Mouse (Mus musculus): ENCODE data around the gene Ppie. TPM values are rescaled to one million over a fixed set of nuclear protein-coding genes. Genes with fewer than 3 reads are reported as not detected.
"Not testable (repeated sequence)": the region's sequence is repeated elsewhere in the genome, so short reads cannot be mapped to it uniquely, and the experiment has no call there.

Gene Ppie
- polyA plus RNA-seq, 1 experiment, result 10.7 TPM

GRCm38 (mm10) chr4:123116011-123116410 is 23.7 kb downstream of the Ppie start, which contains the start of gene Oxct2b:
Gene Oxct2b (plus strand): TSS chr4:123116266.
- Histone ChIP-seq H3K4me3 (ENCODE audit: low read depth, low read length) (no peak within 1 kb of the TSS), H3K36me3 (ENCODE audit: control insufficient read depth, insufficient read depth, low read length) (no peaks in the 10 kb centered on the region), H3K4me1 (ENCODE audit: control insufficient read depth, insufficient read depth, insufficient read length, low read length) (no peaks in the 10 kb centered on the region), H3K27ac (ENCODE audit: insufficient read depth, low read depth, low read length) (no peak within 1 kb of the TSS), H3K27me3 (ENCODE audit: control insufficient read depth, insufficient read depth, low read length) (peaks cover 8% of the 10 kb centered on the region)
- 16% methylated on average over 22 of the region's 22 CpGs for WGBS
- TF ChIP-seq CTCF (IDR thresholded peaks at IDR 0.05; ENCODE audit: extremely low read depth, insufficient read length, insufficient replicate concordance, low read depth, low read length) (no peak), POLR2A (IDR thresholded peaks at IDR 0.05; ENCODE audit: low read depth, low read length) (no peak)

- 94% methylated on average over 4 of the region's 4 CpGs for WGBS
- H3K27me3 ChIP-seq (ENCODE audit: control insufficient read depth, insufficient read depth, low read length); H3K27ac ChIP-seq (ENCODE audit: insufficient read depth, low read depth, low read length); H3K36me3 ChIP-seq (ENCODE audit: control insufficient read depth, insufficient read depth, low read length); H3K4me1 ChIP-seq (ENCODE audit: control insufficient read depth, insufficient read depth, insufficient read length, low read length); H3K4me3 ChIP-seq (ENCODE audit: low read depth, low read length): not testable (repeated sequence)
Observed at GRCm38 (mm10) chr4:123114651-123115050, 25.1 kb downstream of the Ppie start.

- Histone ChIP-seq H3K36me3 (ENCODE audit: control insufficient read depth, insufficient read depth, low read length) (no peaks in the 10 kb centered on the region), H3K27me3 (ENCODE audit: control insufficient read depth, insufficient read depth, low read length) (peaks cover 8% of the 10 kb centered on the region), H3K4me3 (ENCODE audit: low read depth, low read length) (no peak overlapping the region), H3K27ac (ENCODE audit: insufficient read depth, low read depth, low read length) (no peak overlapping the region), H3K4me1 (ENCODE audit: control insufficient read depth, insufficient read depth, insufficient read length, low read length) (no peaks in the 10 kb centered on the region)
- TF ChIP-seq POLR2A (IDR thresholded peaks at IDR 0.05; ENCODE audit: low read depth, low read length) (no peak), CTCF (IDR thresholded peaks at IDR 0.05; ENCODE audit: extremely low read depth, insufficient read length, insufficient replicate concordance, low read depth, low read length) (no peak)
- 62% methylated on average over 8 of the region's 8 CpGs for WGBS
Observed at GRCm38 (mm10) chr4:123112216-123112764, 27.5 kb downstream of the Ppie start.

- H3K36me3 ChIP-seq (ENCODE audit: control insufficient read depth, insufficient read depth, low read length); H3K27ac ChIP-seq (ENCODE audit: insufficient read depth, low read depth, low read length); H3K27me3 ChIP-seq (ENCODE audit: control insufficient read depth, insufficient read depth, low read length); H3K4me3 ChIP-seq (ENCODE audit: low read depth, low read length); H3K4me1 ChIP-seq (ENCODE audit: control insufficient read depth, insufficient read depth, insufficient read length, low read length): not testable (repeated sequence)
- 67% methylated on average over 10 of the region's 10 CpGs for WGBS
Observed at GRCm38 (mm10) chr4:123111275-123111983, 28.3 kb downstream of the Ppie start.

GRCm38 (mm10) chr4:123110751-123111150 is 29.0 kb downstream of the Ppie start:
- H3K27me3 ChIP-seq (ENCODE audit: control insufficient read depth, insufficient read depth, low read length), result 0 out of 2 replicates have a peak, but pooled peaks cover 2% of the 10 kb centered on the region
- WGBS, result 86% methylated on average over 4 of the region's 4 CpGs
- no peaks in the 10 kb centered on the region for H3K4me1 ChIP-seq (ENCODE audit: control insufficient read depth, insufficient read depth, insufficient read length, low read length)
- no peak overlapping the region for H3K27ac ChIP-seq (ENCODE audit: insufficient read depth, low read depth, low read length)
- H3K4me3 ChIP-seq (ENCODE audit: low read depth, low read length), result no peak overlapping the region
- H3K36me3 ChIP-seq (ENCODE audit: control insufficient read depth, insufficient read depth, low read length), result no peaks in the 10 kb centered on the region
- TF ChIP-seq CTCF (IDR thresholded peaks at IDR 0.05; ENCODE audit: extremely low read depth, insufficient read length, insufficient replicate concordance, low read depth, low read length), result no peak
- no peak for TF ChIP-seq POLR2A (IDR thresholded peaks at IDR 0.05; ENCODE audit: low read depth, low read length)

- Histone ChIP-seq H3K4me3 (ENCODE audit: low read depth, low read length) (no peak overlapping the region), H3K36me3 (ENCODE audit: control insufficient read depth, insufficient read depth, low read length) (no peaks in the 10 kb centered on the region), H3K27me3 (ENCODE audit: control insufficient read depth, insufficient read depth, low read length) (peaks cover 15% of the 10 kb centered on the region), H3K27ac (ENCODE audit: insufficient read depth, low read depth, low read length) (no peak overlapping the region), H3K4me1 (ENCODE audit: control insufficient read depth, insufficient read depth, insufficient read length, low read length) (peaks cover 12% of the 10 kb centered on the region)
- 90% methylated on average over 5 of the region's 5 CpGs for WGBS
- TF ChIP-seq POLR2A (IDR thresholded peaks at IDR 0.05; ENCODE audit: low read depth, low read length) (no peak), CTCF (IDR thresholded peaks at IDR 0.05; ENCODE audit: extremely low read depth, insufficient read length, insufficient replicate concordance, low read depth, low read length) (no peak)
Observed at GRCm38 (mm10) chr4:123108056-123108455, 31.7 kb downstream of the Ppie start.

GRCm38 (mm10) chr4:123106864-123107263 is 32.9 kb downstream of the Ppie start:
- no peaks in the 10 kb centered on the region for H3K36me3 ChIP-seq (ENCODE audit: control insufficient read depth, insufficient read depth, low read length)
- no peak for TF ChIP-seq CTCF (IDR thresholded peaks at IDR 0.05; ENCODE audit: extremely low read depth, insufficient read length, insufficient replicate concordance, low read depth, low read length)
- no peak for TF ChIP-seq POLR2A (IDR thresholded peaks at IDR 0.05; ENCODE audit: low read depth, low read length)
- H3K4me3 ChIP-seq (ENCODE audit: low read depth, low read length), result no peak overlapping the region
- 94% methylated on average over 2 of the region's 2 CpGs for WGBS
- H3K27ac ChIP-seq (ENCODE audit: insufficient read depth, low read depth, low read length), result no peak overlapping the region
- peaks cover 12% of the 10 kb centered on the region for H3K4me1 ChIP-seq (ENCODE audit: control insufficient read depth, insufficient read depth, insufficient read length, low read length)
- peaks cover 15% of the 10 kb centered on the region for H3K27me3 ChIP-seq (ENCODE audit: control insufficient read depth, insufficient read depth, low read length)

- not testable (repeated sequence) for H3K36me3 ChIP-seq (ENCODE audit: control insufficient read depth, insufficient read depth, low read length)
Observed at GRCm38 (mm10) chr4:123105929-123106328, 33.8 kb downstream of the Ppie start.

More at GRCm38 (mm10) chr4:123105929-123106328, 33.8 kb downstream of the Ppie start:
- H3K4me1 ChIP-seq (ENCODE audit: control insufficient read depth, insufficient read depth, insufficient read length, low read length), result peaks cover 12% of the 10 kb centered on the region
- H3K27ac ChIP-seq (ENCODE audit: insufficient read depth, low read depth, low read length); H3K4me3 ChIP-seq (ENCODE audit: low read depth, low read length): not testable (repeated sequence)
- 89% methylated on average over 7 of the region's 7 CpGs for WGBS
- H3K27me3 ChIP-seq (ENCODE audit: control insufficient read depth, insufficient read depth, low read length), result peaks cover 15% of the 10 kb centered on the region

Data from small intestine, adult 2 months (tissue).